Mouse (Mus musculus) ovary, postnatal 10 days (tissue): Measurements from ENCODE around the gene Srp9.

Experiments
- DNase-seq: peaks from one replicate; pipeline ENCODE4 v3.0.0; 2022; ENCODE audit warnings: low spot score

Srp9 gene

DNA sequence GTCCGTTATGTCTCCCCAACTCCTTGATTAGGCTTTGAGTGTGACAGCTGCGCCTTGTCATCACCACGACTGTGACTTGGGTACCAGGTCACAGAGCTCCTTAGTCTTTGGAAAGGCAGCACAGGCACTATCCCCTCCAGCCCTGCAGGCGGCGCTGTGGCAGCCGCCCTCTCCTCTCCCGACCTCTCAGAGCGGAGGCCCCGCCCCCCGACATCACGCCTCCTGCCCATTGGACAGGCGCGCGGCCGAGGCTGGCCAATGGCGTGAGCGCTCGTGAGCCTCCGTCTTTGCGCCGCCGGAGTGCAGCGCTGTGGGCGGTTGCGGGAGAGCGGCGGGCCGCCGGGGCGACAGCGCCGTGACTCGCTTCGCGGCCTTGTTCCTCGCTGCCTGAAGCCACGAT lies at the start of gene Srp9:
TSS of gene Srp9 (plus strand) at position 232 of the 400 bp plus-strand sequence.
- DNase-seq: peak; percentile 93

DNA sequence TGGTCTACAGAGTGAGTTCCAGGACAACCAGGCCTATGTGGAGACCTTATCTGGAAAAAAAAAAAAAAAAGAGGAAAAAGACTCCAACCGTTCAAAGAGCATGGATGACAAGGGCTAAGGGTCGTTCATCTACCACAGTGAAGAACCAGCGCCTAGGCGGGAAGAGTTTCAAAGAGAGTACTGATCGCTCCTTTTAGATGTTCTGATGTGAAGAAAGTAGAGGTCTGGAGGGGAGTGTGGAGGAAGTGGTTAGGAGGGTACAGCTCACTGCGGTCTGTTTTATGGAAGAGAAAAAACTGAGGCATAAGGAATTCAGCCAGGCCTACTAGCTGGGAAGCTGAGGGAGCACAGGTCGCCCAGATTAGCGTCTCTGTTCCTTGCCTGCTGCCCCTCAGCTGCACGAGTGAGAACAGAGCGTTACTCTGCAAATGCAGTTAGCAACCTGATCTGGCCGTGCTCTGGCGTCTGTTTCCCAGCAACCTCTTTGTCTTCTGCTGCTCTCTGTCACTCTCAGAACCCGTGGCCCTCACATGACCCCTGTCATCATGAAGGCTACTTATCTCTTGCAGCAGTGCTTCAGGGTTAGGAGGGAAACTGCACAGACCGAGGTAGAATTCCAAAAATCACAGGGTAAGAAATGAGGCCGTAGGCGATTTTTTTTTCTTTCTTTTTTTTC lies 42.7 kb upstream of the Srp9 start:
- DNase-seq: no peak

DNA sequence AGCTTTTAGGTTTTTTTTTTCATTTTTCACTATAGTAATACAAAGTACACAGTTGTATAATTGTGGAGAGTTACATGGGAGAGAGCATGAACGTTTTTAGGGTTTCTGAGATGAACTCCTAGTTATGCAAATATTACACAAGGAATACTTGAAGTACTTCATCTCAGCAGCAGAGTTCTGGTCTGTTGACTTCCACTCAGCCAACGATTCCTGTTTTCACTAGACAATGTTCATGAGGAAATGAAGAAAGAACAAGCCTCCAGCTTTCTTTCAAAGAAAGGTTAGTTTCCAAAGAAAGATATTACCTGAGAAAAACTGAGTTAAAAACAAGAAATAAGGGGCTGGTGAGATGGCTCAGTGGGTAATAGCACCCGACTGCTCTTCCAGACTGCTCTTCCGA lies 41.1 kb upstream of the Srp9 start:
- DNase-seq: no peak

DNA sequence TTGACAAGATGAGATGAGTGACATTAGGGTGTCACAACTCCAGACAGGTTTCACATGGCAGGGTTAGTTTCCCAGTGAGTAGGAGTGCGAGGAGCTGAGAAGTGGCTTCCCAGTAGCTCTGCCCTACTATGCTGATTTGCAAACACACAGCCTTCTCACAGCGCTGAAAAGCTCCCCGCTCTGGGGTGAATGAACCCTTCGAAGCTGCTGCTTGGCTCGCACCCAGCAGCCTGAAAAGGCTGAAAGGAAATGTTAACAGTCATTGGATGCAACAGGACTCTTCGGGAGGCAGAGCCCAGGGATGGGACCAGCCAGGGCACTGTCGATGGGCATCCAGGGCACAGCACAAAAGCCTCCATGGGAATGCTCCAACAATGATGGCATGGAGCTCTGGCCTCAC lies 37.8 kb upstream of the Srp9 start:
- no peak for DNase-seq

DNA sequence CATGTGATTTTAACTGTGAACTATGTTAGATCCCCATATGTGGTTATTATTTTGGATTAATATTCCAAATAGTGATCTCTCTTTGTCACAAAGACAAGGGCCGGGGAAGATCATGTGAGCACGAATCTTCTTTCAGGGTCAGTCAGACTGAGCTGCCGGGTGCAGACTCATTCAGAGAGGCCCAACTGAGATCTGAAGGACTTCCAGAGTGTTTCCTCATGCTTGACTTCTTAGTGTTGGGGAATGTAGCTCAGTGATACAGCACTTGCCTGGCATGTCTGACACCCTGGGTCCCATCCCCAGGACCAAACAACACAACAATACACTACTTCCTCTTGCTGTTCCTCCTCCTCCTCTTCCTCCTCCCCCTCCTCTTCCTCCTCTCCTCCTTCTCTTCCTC lies 37.2 kb upstream of the Srp9 start:
- DNase-seq: no peak

DNA sequence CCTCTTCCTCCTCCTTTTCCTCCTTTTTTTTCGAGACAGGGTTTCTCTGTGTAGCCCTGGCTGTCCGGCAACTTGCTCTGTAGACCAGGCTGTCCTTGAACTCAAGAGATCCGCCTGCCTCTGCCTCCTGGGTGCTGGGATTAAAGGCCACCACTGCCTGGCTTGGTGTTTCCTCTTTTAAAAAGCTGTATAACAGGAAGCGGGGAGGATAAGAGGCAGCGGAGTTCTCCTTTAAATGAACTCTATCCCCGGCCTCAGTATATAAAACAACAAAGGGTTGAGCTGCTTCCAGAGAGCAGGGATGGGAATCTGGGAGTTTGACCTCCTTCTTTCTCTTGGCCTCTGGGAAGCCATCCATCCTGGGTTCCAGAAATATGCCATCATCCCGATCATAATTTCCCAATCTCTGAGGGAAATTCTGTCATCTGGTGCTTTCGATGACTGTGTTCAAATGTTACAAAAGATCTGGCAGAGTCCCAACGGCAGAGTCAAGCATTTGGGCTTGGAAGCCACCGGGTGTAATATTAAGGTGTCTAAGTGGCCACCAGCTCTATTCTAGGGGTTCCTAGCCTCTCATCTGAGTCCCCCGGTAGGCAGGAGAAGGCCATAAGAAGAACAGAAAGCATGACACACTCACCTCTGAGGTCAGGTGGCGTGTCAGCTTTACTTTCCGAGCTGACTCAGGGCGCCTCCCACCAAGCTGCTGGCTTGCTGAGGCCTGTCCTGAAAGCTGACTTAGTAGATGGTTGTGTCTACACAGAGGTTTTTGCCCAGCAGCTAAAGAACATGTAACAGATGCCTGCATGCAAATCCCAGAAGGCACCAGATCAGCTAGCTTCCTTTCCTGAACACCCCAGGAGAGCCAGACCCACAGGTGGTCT lies 36.5 kb upstream of the Srp9 start:
- no peak for DNase-seq

GRCm38 (mm10) chr1:182088844-182089418 lies 35.6 kb upstream of the Srp9 start:
- no peak for DNase-seq

DNA sequence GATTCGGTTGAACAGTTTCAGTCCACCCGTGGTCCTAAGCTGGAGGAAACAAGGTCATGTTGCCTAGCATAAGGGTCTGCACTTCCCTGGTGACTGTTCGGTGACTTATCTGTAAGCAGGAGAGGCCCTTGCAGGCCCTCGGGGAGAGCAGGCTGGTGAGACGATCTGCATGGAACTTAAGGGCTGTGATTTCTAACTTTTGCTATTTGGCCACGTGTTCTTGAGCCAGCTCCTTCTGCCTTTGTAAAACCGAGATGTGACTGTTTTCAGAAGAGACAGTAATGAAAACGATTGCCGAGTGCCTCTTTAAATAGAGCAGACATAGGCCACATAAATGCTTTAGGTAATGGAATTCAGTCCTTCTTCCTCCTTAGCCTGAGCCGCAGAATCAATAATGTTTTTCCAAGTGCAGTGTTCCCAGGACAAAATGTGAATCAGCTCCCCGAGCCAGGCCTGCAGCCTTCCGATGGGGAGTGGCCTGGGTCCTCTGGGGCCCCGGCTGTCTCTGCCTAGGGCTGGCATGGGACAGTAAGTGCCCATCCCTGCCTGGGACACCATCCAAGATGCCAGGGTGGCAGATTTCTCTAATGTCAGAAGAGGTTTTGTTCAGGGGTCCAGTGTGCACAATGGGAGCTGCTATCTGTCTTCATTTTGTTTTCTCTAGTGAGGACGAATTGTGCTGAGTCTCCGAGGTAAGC lies 34.8 kb upstream of the Srp9 start:
- DNase-seq: no peak

DNA sequence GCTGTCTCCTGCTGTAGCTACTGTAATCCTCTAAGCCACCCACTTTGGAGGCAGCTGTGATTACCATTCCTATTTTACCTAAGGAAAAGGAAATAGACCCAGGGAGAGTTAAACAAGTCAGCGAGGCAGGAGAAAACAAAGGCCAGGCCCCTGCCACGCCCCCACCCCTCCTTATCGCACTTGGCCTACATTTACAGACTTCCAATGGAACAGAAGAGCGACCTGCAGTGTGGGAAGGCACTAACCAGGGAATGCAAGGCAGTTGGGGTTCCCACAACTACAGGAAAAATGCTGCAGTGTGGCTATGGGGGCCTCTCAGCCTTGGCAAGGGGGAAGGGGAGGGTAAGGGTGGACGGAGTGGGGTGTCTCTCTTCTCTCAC lies 34.2 kb upstream of the Srp9 start:
- no peak for DNase-seq

DNA sequence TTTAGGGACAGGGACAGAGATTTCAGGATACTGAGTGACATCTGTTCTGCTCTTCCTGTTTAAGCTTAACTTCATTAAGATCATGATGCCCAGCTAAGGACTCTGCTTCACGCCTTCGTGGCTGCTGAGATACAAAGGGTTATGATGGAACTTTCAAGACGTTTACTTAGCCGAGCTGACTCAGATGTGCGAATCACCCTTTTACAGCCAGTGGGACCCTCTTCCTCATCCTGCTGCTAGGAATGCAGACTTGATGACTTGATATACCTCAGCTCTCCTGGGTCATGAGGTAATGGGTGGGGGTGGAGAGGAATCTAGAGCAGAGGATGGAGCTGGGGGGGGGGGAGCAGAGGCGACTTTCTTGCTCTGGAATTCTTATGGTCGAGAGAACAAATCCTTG lies 33.3 kb upstream of the Srp9 start:
- no peak for DNase-seq

DNA sequence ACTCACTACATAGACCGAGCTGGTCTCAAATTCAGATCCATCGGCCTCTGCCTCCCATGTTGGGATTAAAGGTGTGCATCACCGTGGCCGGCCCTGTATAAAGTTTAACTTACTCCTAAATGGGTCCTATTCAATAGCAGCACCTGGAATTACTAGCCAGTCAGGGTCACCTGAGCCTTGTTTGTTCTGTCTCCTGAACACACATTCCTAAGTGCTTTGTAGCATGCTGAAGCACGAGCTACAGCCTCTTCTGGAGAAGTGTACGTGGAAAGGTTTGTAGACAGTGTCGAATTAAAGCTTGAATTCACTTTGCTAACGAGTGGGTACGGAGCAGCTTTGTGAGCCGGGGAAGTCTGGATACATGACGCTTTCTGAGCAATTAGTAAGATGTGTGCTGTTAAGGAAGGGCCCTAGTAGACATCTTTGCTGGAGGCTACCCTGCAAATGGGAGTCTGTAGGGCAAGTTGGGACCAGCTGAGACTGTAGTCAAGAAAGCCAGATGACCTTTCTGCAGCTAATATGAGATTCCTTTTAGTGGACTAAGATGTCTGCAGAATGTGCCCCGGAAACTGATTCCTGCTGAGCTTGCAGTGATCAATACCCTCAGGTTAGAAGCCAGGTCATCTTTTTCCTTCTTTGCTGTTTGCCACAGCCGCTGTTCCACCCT lies 32.7 kb upstream of the Srp9 start:
- DNase-seq: no peak

DNA sequence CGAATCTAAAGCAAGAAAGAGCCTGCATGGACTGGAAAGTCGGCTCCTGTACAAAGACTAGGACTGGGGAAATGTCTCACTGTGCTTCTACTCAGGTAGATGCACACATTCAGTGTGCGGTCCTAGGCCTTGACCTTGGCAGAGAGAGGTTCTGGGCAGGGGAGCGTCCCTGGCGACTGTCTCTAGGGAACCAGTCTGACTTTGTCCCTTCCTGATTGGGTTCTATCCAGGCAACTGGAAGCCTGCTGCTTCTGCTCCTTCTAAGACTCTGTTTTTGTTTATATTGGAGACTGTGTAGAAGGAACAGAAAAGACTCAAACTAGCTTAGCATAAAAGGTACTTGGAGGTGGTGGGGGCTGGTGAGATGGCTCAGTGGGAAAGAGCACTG lies 32.1 kb upstream of the Srp9 start:
- DNase-seq: no peak

GRCm38 (mm10) chr1:182093407-182093806 lies 31.1 kb upstream of the Srp9 start:
- no peak for DNase-seq

GRCm38 (mm10) chr1:182094473-182095136 lies 29.9 kb upstream of the Srp9 start:
- DNase-seq: no peak

DNA sequence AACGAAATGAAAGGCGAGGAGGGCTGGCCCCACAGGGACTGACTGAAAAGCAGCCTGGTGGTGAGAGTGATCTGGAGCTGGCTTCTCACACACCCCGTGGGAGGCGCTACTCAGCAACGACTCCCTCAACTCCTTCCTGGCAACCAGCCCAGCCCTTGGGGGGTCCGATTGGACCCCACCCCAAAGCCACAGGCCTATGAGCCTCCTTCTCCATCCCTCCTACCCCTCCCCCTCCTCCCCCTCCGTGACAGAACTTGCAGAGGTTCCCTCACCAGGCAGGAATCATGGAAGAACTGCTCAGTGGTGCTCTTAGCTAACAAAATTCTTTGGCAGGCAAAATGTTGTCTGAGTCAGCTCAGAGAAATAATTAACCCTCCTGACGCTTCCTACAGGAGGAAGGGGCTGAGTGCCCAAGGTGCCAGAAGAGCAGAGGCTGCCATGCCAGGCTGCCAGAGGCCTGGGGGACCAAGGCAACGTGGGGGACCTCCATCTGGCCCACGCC lies 29.2 kb upstream of the Srp9 start:
- no peak for DNase-seq

DNA sequence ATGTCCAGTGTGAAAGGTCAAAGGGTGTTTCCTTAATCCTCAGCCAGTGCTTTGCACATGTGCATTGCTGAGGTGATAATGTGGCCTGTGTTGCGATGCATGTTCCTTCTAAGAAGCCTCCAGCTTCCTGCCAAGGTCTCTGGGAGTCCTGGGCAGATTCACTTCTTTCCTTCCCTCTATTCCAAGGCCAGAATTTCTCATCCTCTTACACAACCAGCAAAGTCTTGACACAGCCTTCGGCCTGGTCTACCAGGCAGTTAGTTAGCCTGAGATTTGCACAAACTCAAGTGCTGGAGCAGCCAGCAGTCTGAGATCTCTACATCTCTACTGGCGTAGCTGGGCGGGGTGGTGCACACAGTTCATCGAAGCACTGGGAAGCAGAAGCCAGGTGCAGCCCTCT lies 27.8 kb upstream of the Srp9 start:
- no peak for DNase-seq

GRCm38 (mm10) chr1:182099062-182099461 lies 25.5 kb upstream of the Srp9 start:
- no peak for DNase-seq

GRCm38 (mm10) chr1:182100403-182100802 lies 24.1 kb upstream of the Srp9 start:
- DNase-seq: no peak

DNA sequence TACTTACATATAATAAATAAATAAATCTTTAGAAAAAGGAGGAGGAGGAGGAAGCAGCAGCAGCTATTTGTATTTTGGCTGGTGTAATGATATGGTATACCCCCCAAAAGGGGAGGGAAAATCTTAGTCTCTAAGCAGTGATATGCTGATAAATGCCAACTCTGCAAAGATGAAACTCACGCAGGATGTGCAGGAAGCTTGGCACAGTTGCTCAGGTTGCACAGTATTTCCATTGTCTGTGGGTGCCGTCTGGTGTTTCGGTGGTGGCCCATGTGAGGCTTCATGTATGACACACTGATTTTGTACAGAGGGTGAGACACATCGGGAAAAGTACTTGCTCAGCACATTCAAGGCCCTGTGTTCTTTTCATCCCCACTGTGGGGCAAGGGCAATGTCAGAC lies 23.1 kb upstream of the Srp9 start:
- no peak for DNase-seq

DNA sequence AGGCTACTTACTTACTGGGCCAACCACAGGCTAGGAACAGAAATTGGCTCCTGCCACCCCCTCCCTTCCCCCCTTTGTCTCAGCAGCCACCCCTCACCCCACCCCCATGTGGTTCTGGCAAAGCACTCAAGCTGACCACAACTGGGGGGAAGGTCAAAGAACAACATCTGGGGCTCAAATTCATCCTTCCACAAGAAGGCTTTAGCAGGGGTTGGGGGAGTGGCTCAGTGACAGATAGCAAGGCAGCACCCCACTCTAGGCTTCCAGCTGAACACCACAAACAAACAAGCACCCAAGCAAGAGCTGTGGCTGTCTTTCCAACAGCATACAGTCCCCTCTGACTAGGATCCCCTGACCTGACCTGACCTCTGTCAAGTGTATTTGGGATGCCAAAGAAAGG lies 21.8 kb upstream of the Srp9 start:
- no peak for DNase-seq

DNA sequence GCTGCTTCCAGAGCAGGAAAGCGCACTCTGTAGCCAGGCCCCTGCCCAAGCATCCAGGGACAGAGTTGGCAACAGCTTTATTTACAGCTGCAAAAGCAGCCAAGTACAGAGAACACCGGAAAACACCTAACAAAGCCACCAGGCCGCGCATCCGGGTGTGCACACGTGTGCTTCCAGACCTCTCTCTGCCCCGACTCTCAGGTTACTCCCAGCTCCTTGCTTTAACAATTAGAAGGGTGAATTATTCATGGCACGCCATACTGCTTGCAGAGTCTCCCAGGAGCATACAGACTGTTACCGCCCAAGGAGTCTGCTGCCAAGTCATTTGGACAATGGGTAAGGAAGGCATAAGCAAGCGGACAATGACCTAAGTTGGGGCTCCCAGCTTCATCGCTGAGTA lies 21.1 kb upstream of the Srp9 start:
- no peak for DNase-seq
